Mouse (Mus musculus): ENCODE results near the gene Col6a6.
A peak's percentile ranks its signal among the peaks of the same experiment; 100 is the strongest.
"Not testable (repeated sequence)": the region's sequence is repeated elsewhere in the genome, so short reads cannot be mapped to it uniquely, and the experiment has no call there.

Col6a6 gene

GRCm38 (mm10) chr9:105827791-105828385 lies at the start of gene Col6a6:
Gene Col6a6 (minus strand): TSS chr9:105828160.
- peak; percentile 50 for DNase-seq (ENCODE audit: low spot score)

- no peak for DNase-seq (ENCODE audit: low spot score)
Measured at GRCm38 (mm10) chr9:105876124-105876523, 48.2 kb upstream of the Col6a6 start.

- DNase-seq (ENCODE audit: low spot score), result peak; percentile 78
Measured at GRCm38 (mm10) chr9:105871643-105872042, 43.7 kb upstream of the Col6a6 start.

- peak; percentile 85 for DNase-seq (ENCODE audit: low spot score)
Measured at GRCm38 (mm10) chr9:105857773-105858172, 29.8 kb upstream of the Col6a6 start.

GRCm38 (mm10) chr9:105852778-105853065 lies 24.8 kb upstream of the Col6a6 start:
- DNase-seq (ENCODE audit: low spot score), result no peak

- DNase-seq (ENCODE audit: low spot score), result no peak
Measured at GRCm38 (mm10) chr9:105852015-105852777, 24.2 kb upstream of the Col6a6 start.

GRCm38 (mm10) chr9:105851011-105851410 lies 23.1 kb upstream of the Col6a6 start:
- no peak for DNase-seq (ENCODE audit: low spot score)

- no peak for DNase-seq (ENCODE audit: low spot score)
Measured at GRCm38 (mm10) chr9:105848396-105848795, 20.4 kb upstream of the Col6a6 start.

GRCm38 (mm10) chr9:105847261-105847660 lies 19.3 kb upstream of the Col6a6 start:
- no peak for DNase-seq (ENCODE audit: low spot score)

GRCm38 (mm10) chr9:105841386-105841785 lies 13.4 kb upstream of the Col6a6 start:
- DNase-seq (ENCODE audit: low spot score), result not testable (repeated sequence)

GRCm38 (mm10) chr9:105839147-105839515 lies 11.2 kb upstream of the Col6a6 start:
- DNase-seq (ENCODE audit: low spot score), result no peak

GRCm38 (mm10) chr9:105838396-105839146 lies 10.6 kb upstream of the Col6a6 start:
- DNase-seq (ENCODE audit: low spot score), result no peak

- no peak for DNase-seq (ENCODE audit: low spot score)
Measured at GRCm38 (mm10) chr9:105835587-105835986, 7.6 kb upstream of the Col6a6 start.

- DNase-seq (ENCODE audit: low spot score), result no peak
Measured at GRCm38 (mm10) chr9:105834799-105835198, 6.8 kb upstream of the Col6a6 start.

- no peak for DNase-seq (ENCODE audit: low spot score)
Measured at GRCm38 (mm10) chr9:105831291-105831690, 3.3 kb upstream of the Col6a6 start.

GRCm38 (mm10) chr9:105827076-105827647 lies 798 bp downstream of the Col6a6 start:
- DNase-seq (ENCODE audit: low spot score), result no peak

- no peak for DNase-seq (ENCODE audit: low spot score)
Measured at GRCm38 (mm10) chr9:105820711-105821110, 7.2 kb downstream of the Col6a6 start.

- DNase-seq (ENCODE audit: low spot score), result no peak
Measured at GRCm38 (mm10) chr9:105819155-105819709, 8.7 kb downstream of the Col6a6 start.

- no peak for DNase-seq (ENCODE audit: low spot score)
Measured at GRCm38 (mm10) chr9:105814436-105814835, 13.5 kb downstream of the Col6a6 start.

- DNase-seq (ENCODE audit: low spot score), result no peak
Measured at GRCm38 (mm10) chr9:105811458-105811857, 16.5 kb downstream of the Col6a6 start.

- no peak for DNase-seq (ENCODE audit: low spot score)
Measured at GRCm38 (mm10) chr9:105808920-105809505, 18.9 kb downstream of the Col6a6 start.

- DNase-seq (ENCODE audit: low spot score), result no peak
Measured at GRCm38 (mm10) chr9:105803416-105803815, 24.5 kb downstream of the Col6a6 start.
